Mouse (Mus musculus) neural tube, embryonic 14.5 days (tissue): ENCODE results near the gene Phex. TPM values are rescaled to one million over a fixed set of nuclear protein-coding genes. Genes with fewer than 3 reads are reported as not detected.

ENCODE experiments used
- ATAC-seq: fragments of 200-750 bp; cut with Nextera tagmentation; 2 replicates; pipeline ENCODE4 v1.8.0; 2017; ENCODE audit warnings: low read depth, mild to moderate bottlenecking, moderate TSS enrichment, moderate library complexity
- H3K27ac ChIP-seq: fragments of 300-500 bp; sonication (generic); 2 replicates; pipeline ENCODE4 v1.5.1; 2014; ENCODE audit warnings: low read depth, mild to moderate bottlenecking, control low read depth, low read length, moderate library complexity, mixed read lengths
- H3K27me3 ChIP-seq: fragments of 300-500 bp; sonication (generic); 2 replicates; pipeline ENCODE4 v1.6.1; 2014; ENCODE audit warnings: low read length; ENCODE audit not compliant: control insufficient read depth, insufficient read depth
- H3K36me3 ChIP-seq: fragments of 300-500 bp; sonication (generic); 2 replicates; pipeline ENCODE4 v1.6.1; 2014; ENCODE audit warnings: low read length, mixed read lengths; ENCODE audit not compliant: control insufficient read depth, insufficient read depth
- H3K4me1 ChIP-seq: fragments of 300-500 bp; sonication (generic); 2 replicates; pipeline ENCODE4 v1.6.1; 2014; ENCODE audit warnings: low read length; ENCODE audit not compliant: control insufficient read depth, insufficient read depth
- H3K4me2 ChIP-seq: fragments of 300-500 bp; sonication (generic); 2 replicates; pipeline ENCODE4 v1.6.1; 2014; ENCODE audit warnings: mild to moderate bottlenecking, low read depth, low read length, control low read depth
- H3K4me3 ChIP-seq: fragments of 300-500 bp; sonication (generic); 2 replicates; pipeline ENCODE4 v1.5.1; 2014; ENCODE audit warnings: low read depth, low read length, control low read depth, mixed read lengths
- H3K9ac ChIP-seq: fragments of 300-500 bp; sonication (generic); replicated peaks from 2 replicates; pipeline ENCODE4 v1.6.1; 2014; ENCODE audit warnings: low read depth, mild to moderate bottlenecking, control low read depth, low read length, mixed read lengths
- H3K9me3 ChIP-seq: fragments of 300-500 bp; sonication (generic); 2 replicates; pipeline ENCODE4 v1.6.1; 2016; ENCODE audit warnings: low read length; ENCODE audit not compliant: control insufficient read depth
- WGBS: fragments of 180-500 bp; shearing (Covaris S2); extraction: QIAGEN DNeasy Blood & Tissue Kit; methylation state at CpG from one replicate; pipeline ENCODE4 v1.1.7; 2014; 5-methylcytosine and 5-hydroxymethylcytosine counted together
- polyA plus RNA-seq: library from polyadenylated mRNA; unstranded; fragments of >200 nt; fragmentation: Nextera tagmentation; extraction: Ambion mirVana; gene quantifications from 2 replicates; pipeline ENCODE4 v1.2.1, GENCODE M21; 2014

The Phex gene
- polyA plus RNA-seq, result 0.35 and 0.44 TPM in 2 replicates

DNA sequence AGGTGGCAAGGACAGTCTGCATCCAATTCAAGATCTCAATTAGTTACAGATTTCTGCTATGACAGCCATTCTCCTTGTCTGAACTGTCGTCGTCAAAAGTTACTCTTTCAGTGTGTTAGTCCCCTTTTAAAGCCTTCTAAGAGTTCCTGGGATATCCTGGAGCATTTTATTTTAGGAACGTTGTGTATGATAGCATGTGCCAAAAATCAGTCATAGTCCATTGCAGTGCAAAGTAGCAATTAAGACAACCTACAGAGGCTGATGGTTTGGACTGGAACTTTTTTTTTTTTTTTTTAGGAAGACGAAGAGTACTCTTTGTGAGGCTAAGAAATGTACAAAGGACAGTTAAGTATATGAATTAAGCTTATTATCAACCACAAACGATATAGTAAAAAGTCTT, at the start of gene Phex:
TSS of gene Phex (minus strand) at position 101 of the 400 bp plus-strand sequence.
- ATAC-seq, result no peak
- 68% methylated on average over 5 of the region's 5 CpGs for WGBS
- Histone ChIP-seq H3K9me3 (no peaks in the 10 kb centered on the region), H3K27me3 (no peaks in the 10 kb centered on the region), H3K9ac (no peak within 1 kb of the TSS), H3K27ac (no peak within 1 kb of the TSS), H3K36me3 (no peaks in the 10 kb centered on the region), H3K4me2 (no peak within 1 kb of the TSS), H3K4me1 (no peaks in the 10 kb centered on the region), H3K4me3 (no peak within 1 kb of the TSS)

DNA sequence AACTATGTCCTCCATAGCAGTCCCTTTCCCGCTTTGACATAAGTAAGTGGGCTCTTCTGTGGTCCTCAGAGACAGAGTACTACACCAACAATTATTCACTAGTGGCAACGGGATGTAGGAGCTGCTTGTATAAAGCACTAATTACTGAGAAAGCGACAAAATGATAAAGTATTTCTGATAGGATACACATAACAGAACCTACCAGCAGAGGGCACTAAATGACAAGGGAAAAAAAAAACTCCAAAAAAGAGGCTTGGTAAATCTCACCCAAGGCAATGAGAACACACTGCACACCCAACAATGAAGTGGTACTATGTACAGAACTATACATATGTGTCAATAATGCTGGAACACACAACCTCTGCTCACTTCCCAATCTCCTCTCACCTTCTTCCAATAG, 47.6 kb upstream of the Phex start:
- Histone ChIP-seq H3K36me3 (no peaks in the 10 kb centered on the region; the same call in 1 of the 2 replicates), H3K27ac (no peak overlapping the region), H3K4me3 (no peak overlapping the region), H3K27me3 (no peaks in the 10 kb centered on the region), H3K4me2 (no peak overlapping the region), H3K9ac (no peak overlapping the region), H3K9me3 (no peaks in the 10 kb centered on the region), H3K4me1 (no peaks in the 10 kb centered on the region)
- WGBS, result 79% methylated on average over 3 of the region's 3 CpGs
- no peak for ATAC-seq

DNA sequence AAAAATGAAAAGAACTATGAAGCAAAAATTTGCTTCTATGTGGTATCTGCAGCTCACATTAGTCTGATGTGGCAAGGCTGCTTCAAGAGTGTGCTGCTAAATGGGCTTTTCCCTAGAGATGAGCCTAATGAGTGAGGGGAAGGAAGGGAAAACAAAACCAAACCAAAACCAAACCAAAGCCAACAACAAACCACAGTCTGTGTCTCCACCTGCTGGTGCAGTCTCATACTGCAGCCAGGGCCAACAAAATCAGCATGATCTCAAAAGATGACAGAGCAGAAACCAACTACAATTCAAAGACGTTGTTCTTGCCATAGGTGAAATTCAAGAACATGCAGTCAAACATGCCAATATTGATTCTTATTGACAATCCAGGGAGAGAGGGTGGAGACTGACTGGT, 39.3 kb upstream of the Phex start:
- H3K9ac ChIP-seq, result no peak overlapping the region
- no peaks in the 10 kb centered on the region for H3K4me1 ChIP-seq
- H3K4me2 ChIP-seq, result no peak overlapping the region
- H3K27me3 ChIP-seq, result no peaks in the 10 kb centered on the region
- H3K9me3 ChIP-seq, result no peaks in the 10 kb centered on the region
- no peak overlapping the region for H3K4me3 ChIP-seq
- 61% methylated on average over 1 of the region's 1 CpGs for WGBS
- H3K36me3 ChIP-seq, result no peaks in the 10 kb centered on the region
- H3K27ac ChIP-seq, result no peak overlapping the region
- no peak for ATAC-seq

DNA sequence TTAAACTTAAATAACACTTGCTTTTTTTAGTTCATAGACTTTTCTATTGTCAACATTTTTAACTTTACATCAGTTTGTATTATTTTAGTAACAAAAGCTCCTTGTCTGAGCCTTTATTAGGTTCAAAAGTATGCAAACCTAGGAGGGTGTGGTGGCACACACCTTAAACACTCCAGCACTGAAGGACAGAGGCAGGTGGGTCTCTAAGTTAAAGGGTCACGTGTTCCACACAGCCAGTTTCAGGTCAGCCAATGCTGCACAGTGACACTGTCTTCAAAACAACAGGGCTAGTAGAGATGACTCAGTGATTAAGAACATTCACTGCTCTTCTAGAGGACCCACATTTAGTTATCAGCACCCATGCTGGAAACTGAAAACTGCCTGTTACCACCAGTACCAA, 33.9 kb upstream of the Phex start:
- Histone ChIP-seq H3K4me1 (no peaks in the 10 kb centered on the region), H3K36me3 (no peaks in the 10 kb centered on the region), H3K9ac (no peak overlapping the region), H3K27me3 (no peaks in the 10 kb centered on the region), H3K9me3 (no peaks in the 10 kb centered on the region), H3K4me2 (no peak overlapping the region), H3K27ac (no peak overlapping the region), H3K4me3 (no peak overlapping the region)
- no peak for ATAC-seq
- WGBS, result 88% methylated on average over 1 of the region's 1 CpGs

DNA sequence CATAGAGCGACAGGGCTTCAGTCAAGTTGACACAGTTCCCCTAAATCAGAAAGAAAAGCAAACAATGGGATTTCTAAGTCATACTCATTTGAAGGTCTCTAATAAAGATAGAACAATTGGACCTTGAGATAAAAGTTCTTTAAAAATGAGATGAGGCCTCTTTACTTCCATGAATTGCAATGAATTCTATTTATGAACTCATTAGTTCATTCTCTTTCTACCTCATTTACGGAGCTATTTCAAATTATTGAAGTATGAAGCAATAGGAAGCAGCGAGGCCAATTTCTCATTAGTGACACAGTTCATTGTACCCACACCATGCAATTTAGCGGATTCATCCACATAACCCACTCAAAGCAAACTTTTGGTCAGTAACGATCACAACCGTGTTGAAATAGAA, 32.3 kb upstream of the Phex start:
- Histone ChIP-seq H3K4me2 (no peak overlapping the region), H3K9me3 (no peaks in the 10 kb centered on the region), H3K27ac (no peak overlapping the region), H3K4me1 (no peaks in the 10 kb centered on the region), H3K36me3 (no peaks in the 10 kb centered on the region), H3K27me3 (no peaks in the 10 kb centered on the region), H3K4me3 (no peak overlapping the region), H3K9ac (no peak overlapping the region)
- 75% methylated on average over 6 of the region's 6 CpGs for WGBS
- ATAC-seq, result no peak

DNA sequence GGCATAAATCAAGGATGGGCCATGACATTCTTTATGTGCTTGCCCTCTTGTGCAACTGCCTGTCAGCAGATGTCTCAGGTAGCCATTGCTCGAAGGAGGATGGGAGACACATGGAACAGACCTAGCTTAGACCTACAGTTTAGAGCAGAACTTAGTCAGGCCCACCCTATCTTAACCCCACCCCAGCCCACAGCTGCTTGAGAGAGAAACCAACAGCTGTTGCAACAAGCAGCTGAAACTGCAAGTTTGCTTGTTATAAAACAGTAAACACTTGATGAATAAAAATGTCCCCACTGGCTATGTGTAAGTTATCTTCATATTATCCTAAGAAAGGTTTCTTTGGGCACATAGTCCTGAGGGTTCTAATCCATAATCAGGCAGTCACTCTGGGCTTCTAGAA, 19.7 kb upstream of the Phex start:
- whole genome bisulfite sequencing, result 75% methylated on average over 1 of the region's 1 CpGs
- no peak for ATAC-seq
- Histone ChIP-seq H3K4me2 (no peak overlapping the region), H3K4me1 (no peaks in the 10 kb centered on the region), H3K9ac (no peak overlapping the region), H3K27ac (no peak overlapping the region), H3K27me3 (no peaks in the 10 kb centered on the region), H3K9me3 (no peaks in the 10 kb centered on the region), H3K4me3 (no peak overlapping the region), H3K36me3 (no peaks in the 10 kb centered on the region)

DNA sequence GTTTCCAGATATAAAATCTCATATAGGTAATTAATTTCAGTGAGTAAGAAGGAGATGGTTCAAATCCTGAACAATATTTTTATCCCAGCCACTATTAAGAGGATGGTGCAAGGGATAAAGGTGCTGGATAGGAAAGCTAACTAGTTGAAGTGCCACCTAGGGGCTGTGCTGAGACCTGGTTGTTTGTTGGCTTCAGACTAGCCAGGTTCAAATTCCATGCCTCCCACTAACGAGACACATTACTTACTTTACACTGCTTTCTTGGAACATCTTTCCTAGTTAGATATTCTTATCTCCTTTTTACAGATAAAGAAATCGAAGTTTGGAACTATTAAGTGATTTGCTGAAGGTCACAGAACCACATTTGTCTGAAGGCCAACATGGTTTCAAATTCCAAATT, 4.3 kb upstream of the Phex start:
- H3K4me2 ChIP-seq, result no peak overlapping the region
- no peaks in the 10 kb centered on the region for H3K27me3 ChIP-seq
- WGBS, result 70% methylated on average over 2 of the region's 2 CpGs
- no peaks in the 10 kb centered on the region for H3K36me3 ChIP-seq
- no peak for ATAC-seq
- H3K9ac ChIP-seq, result no peak overlapping the region
- no peak overlapping the region for H3K4me3 ChIP-seq
- H3K27ac ChIP-seq, result no peak overlapping the region
- no peaks in the 10 kb centered on the region for H3K4me1 ChIP-seq
- H3K9me3 ChIP-seq, result no peaks in the 10 kb centered on the region

DNA sequence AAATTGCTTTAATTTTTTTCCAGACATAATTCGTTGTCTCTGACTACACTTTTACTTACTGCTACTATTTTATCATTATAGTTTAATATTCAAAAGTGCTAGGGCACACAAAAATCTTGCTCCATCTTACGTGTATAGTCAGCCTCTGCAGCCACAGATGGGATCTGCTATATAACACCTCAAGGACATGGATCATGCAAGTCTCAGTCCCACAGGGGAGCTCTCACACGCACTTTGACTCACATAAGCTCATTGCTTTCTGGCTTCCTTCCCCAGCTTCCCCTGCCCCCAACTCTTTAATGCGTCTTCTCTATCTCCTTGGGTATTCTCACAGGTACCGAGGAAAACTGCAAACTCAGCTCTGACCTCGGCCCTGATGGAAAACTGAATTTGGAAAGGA, 10.2 kb downstream of the Phex start:
- ATAC-seq, result no peak
- WGBS, result 69% methylated on average over 6 of the region's 6 CpGs

DNA sequence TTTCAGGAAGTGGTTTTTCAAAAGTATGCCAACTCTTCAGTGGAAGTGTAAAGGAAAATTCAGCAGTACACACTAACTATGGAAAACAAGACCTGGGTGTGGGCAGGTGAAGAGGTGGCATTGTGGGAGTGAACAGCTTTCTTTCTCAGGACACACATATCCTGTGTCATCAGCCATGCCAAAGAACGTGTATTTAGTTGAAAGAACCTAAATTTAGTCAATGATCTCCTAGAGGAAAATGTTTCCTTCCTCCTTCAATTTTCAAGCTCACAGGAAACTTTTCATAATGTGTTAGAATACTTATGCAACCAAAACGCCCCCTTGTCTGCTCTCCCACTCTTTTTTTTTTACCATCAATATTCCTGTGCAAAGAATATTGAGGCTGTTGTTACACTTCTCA, 23.9 kb downstream of the Phex start:
- 81% methylated on average over 2 of the region's 2 CpGs for WGBS
- no peak for ATAC-seq
- Histone ChIP-seq H3K4me2 (no peak overlapping the region), H3K9ac (no peak overlapping the region), H3K36me3 (no peaks in the 10 kb centered on the region), H3K9me3 (no peaks in the 10 kb centered on the region), H3K27ac (no peak overlapping the region), H3K4me1 (no peaks in the 10 kb centered on the region), H3K27me3 (no peaks in the 10 kb centered on the region), H3K4me3 (no peak overlapping the region)

More for the DNA sequence above, 10.2 kb downstream of the Phex start:
- no peaks in the 10 kb centered on the region for H3K4me1 ChIP-seq
- no peaks in the 10 kb centered on the region for H3K27me3 ChIP-seq
- H3K9ac ChIP-seq, result no peak overlapping the region
- no peak overlapping the region for H3K27ac ChIP-seq
- H3K9me3 ChIP-seq, result no peaks in the 10 kb centered on the region
- no peak overlapping the region for H3K4me3 ChIP-seq
- no peak overlapping the region for H3K4me2 ChIP-seq
- no peaks in the 10 kb centered on the region for H3K36me3 ChIP-seq

DNA sequence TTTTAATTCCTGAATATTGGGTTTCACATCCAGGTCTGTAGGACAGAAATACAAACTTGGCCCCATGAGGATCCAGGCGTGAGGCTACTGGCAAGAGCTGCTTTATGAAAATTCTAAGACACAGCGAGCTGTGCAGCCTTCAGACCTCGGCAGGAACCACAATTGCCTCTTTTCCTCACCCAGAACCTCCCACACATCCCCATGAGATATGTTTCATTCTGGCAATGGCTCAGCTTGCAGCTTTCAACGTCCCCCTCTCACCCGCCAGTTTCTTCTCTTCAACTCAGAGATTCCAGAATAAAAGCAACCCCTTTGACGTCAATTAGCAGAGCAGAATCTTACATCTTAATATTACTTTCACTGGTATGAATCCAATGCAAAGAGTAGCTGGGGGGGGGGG, 25.0 kb downstream of the Phex start:
- Histone ChIP-seq H3K4me2 (no peak overlapping the region), H3K36me3 (no peaks in the 10 kb centered on the region), H3K9me3 (no peaks in the 10 kb centered on the region), H3K27me3 (no peaks in the 10 kb centered on the region), H3K9ac (no peak overlapping the region), H3K27ac (no peak overlapping the region), H3K4me1 (no peaks in the 10 kb centered on the region), H3K4me3 (no peak overlapping the region)
- 81% methylated on average over 6 of the region's 6 CpGs for WGBS
- no peak for ATAC-seq
